Mouse (Mus musculus) olfactory bulb, adult 2 months (tissue): Measurements from ENCODE around the gene Depdc1b. TPM values are rescaled to one million over a fixed set of nuclear protein-coding genes. Genes with fewer than 3 reads are reported as not detected.

Experiments used
- H3K27ac ChIP-seq: fragments of 200-500 bp; 2 replicates; pipeline ENCODE4 v1.5.1; 2012; ENCODE audit warnings: low read depth, low read length; ENCODE audit not compliant: insufficient read depth
- H3K4me1 ChIP-seq: fragments of 200-500 bp; 2 replicates; pipeline ENCODE4 v1.6.1; 2012; ENCODE audit warnings: low read length; ENCODE audit not compliant: control insufficient read depth, insufficient read depth
- H3K4me3 ChIP-seq: fragments of 200-500 bp; 2 replicates; pipeline ENCODE4 v1.5.1; 2012; ENCODE audit warnings: mild to moderate bottlenecking, low read depth, low read length, moderate library complexity; ENCODE audit not compliant: insufficient read depth
- CTCF ChIP-seq: fragments of 200-500 bp; IDR thresholded peaks from 2 replicates; pipeline ENCODE4 v1.5.1; 2012; ENCODE audit warnings: low read depth, mild to moderate bottlenecking, low read length, moderate library complexity; ENCODE audit not compliant: insufficient read depth
- POLR2A ChIP-seq: fragments of 200-500 bp; IDR thresholded peaks from 2 replicates; pipeline ENCODE4 v1.6.1; 2012; ENCODE audit warnings: mild to moderate bottlenecking, low read depth, low read length, moderate library complexity; ENCODE audit not compliant: insufficient read depth
- WGBS: fragments of 180-500 bp; shearing (Covaris S2); methylation state at CpG from one replicate; pipeline ENCODE4 v1.1.7; 2018; 5-methylcytosine and 5-hydroxymethylcytosine counted together
- polyA plus RNA-seq: library from polyadenylated mRNA; stranded (reverse); fragments of >200 nt; gene quantifications from 2 replicates; pipeline ENCODE4 v1.2.4, GENCODE M21; 2012; ENCODE audit warnings: low replicate concordance; ENCODE audit not compliant: missing spikeins, insufficient read depth, insufficient read length

The Depdc1b gene
- polyA plus RNA-seq, 1 experiment: not detected

- WGBS: 94% methylated on average over 6 of the region's 6 CpGs
Measured at GRCm38 (mm10) chr13:108337340-108337739, 21.2 kb downstream of the Depdc1b start.

GRCm38 (mm10) chr13:108338076-108338836 is 22.1 kb downstream of the Depdc1b start:
- WGBS: 72% methylated on average over 7 of the region's 7 CpGs
- no peaks in the 10 kb centered on the region for H3K4me1 ChIP-seq
- TF ChIP-seq CTCF (no peak), POLR2A (no peak)
- H3K4me3 ChIP-seq: no peak overlapping the region
- no peak overlapping the region for H3K27ac ChIP-seq

More at GRCm38 (mm10) chr13:108337340-108337739, 21.2 kb downstream of the Depdc1b start:
- no peak overlapping the region for H3K4me3 ChIP-seq
- no peak overlapping the region for H3K27ac ChIP-seq
- TF ChIP-seq CTCF: no peak
- no peak for TF ChIP-seq POLR2A
- H3K4me1 ChIP-seq: no peaks in the 10 kb centered on the region

GRCm38 (mm10) chr13:108339907-108340596 is 23.9 kb downstream of the Depdc1b start:
- H3K27ac ChIP-seq: no peak overlapping the region
- TF ChIP-seq CTCF (no peak), POLR2A (no peak)
- H3K4me3 ChIP-seq: no peak overlapping the region
- 92% methylated on average over 10 of the region's 10 CpGs for WGBS
- H3K4me1 ChIP-seq: no peaks in the 10 kb centered on the region

GRCm38 (mm10) chr13:108341585-108341984 is 25.5 kb downstream of the Depdc1b start:
- no peak overlapping the region for H3K27ac ChIP-seq
- H3K4me3 ChIP-seq: no peak overlapping the region
- H3K4me1 ChIP-seq: no peaks in the 10 kb centered on the region
- TF ChIP-seq POLR2A (no peak), CTCF (peak; percentile 13; the same call in 1 of the 2 replicates)
- 83% methylated on average over 7 of the region's 7 CpGs for WGBS

DNA sequence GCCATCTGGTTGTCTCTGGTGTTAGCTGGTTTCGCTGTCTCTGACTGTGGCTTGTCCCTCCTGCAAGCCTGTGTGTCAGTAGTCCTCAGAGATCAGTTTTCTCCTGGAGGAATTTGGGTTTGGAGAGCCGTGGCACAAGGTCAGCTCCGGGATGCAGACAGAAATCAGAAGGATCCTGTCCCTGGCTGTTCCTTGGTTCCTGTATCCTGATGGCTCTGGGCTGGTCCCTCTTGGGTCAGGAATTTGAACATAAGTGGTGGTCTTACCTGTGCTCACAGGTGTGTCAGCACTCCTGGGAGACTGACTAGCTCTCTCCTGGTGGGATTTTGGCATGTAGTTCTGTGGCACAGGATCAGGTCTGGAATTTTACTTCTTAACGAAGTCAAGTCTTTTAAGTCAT is 29.6 kb downstream of the Depdc1b start:
- 95% methylated on average over 4 of the region's 4 CpGs for WGBS

GRCm38 (mm10) chr13:108347016-108347415 is 30.9 kb downstream of the Depdc1b start:
- Histone ChIP-seq H3K27ac (no peak overlapping the region), H3K4me3 (no peak overlapping the region), H3K4me1 (no peaks in the 10 kb centered on the region)
- WGBS: 44% methylated on average over 4 of the region's 4 CpGs
- TF ChIP-seq POLR2A (no peak), CTCF (no peak)

More for the DNA sequence above, 29.6 kb downstream of the Depdc1b start:
- no peak for TF ChIP-seq CTCF
- TF ChIP-seq POLR2A: no peak
- Histone ChIP-seq H3K4me3 (no peak overlapping the region), H3K4me1 (no peaks in the 10 kb centered on the region), H3K27ac (no peak overlapping the region)

DNA sequence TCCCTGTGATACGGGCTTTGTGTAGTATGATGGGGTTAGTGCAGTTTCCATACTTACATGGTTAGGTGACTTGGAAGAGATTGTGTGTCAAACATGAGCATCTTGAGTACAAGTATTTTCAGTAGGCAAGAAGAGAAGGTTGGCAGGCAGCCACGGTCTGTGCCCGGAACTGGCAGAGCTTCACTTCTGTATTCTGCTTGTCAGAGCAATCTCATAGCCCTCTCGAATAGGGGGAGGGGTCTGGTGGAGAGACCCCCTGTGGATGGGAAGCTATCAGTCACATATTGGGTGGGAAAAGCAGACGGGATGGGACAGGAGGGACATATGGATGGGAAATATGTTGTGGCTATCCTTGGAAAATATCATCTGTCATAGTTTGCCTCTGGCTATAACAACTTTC is 33.5 kb downstream of the Depdc1b start:
- Histone ChIP-seq H3K27ac (no peak overlapping the region), H3K4me3 (no peak overlapping the region), H3K4me1 (0 out of 2 replicates have a peak, but pooled peaks cover 2% of the 10 kb centered on the region)
- TF ChIP-seq CTCF (no peak), POLR2A (no peak)
- WGBS: 47% methylated on average over 5 of the region's 5 CpGs

GRCm38 (mm10) chr13:108353781-108354180 is 37.6 kb downstream of the Depdc1b start:
- H3K4me1 ChIP-seq: 0 out of 2 replicates have a peak, but pooled peaks cover 2% of the 10 kb centered on the region
- 60% methylated on average over 5 of the region's 5 CpGs for WGBS
- TF ChIP-seq CTCF: peak; percentile 32; the same call in 1 of the 2 replicates
- TF ChIP-seq POLR2A: no peak
- no peak overlapping the region for H3K4me3 ChIP-seq
- H3K27ac ChIP-seq: no peak overlapping the region
